Mouse (Mus musculus) CH12.LX (cell line): ENCODE data around the gene Sufu. TPM values are rescaled to one million over a fixed set of nuclear protein-coding genes. Genes with fewer than 3 reads are reported as not detected.

ENCODE experiments used
- DNase-seq: peaks from one replicate; pipeline ENCODE4 v3.0.0-alpha.2; 2013; ENCODE audit errors: extremely low read depth
- H3K27ac ChIP-seq: 2 replicates; pipeline ENCODE4 v1.5.1; 2012; ENCODE audit warnings: low read depth, mild to moderate bottlenecking, control low read depth, moderate library complexity; ENCODE audit not compliant: insufficient read depth
- H3K27me3 ChIP-seq: replicated peaks from 2 replicates; pipeline ENCODE3; 2012; ENCODE audit warnings: inconsistent platforms
- H3K36me3 ChIP-seq, 2 experiments: replicated peaks in 1 of 2; 2 replicates each; pipeline versions ENCODE3 to v1.6.1; 2012; ENCODE audit warnings: inconsistent platforms in 1 of 2, low read length in 1 of 2, mild to moderate bottlenecking in 1 of 2, mixed read lengths in 1 of 2, moderate library complexity in 1 of 2; ENCODE audit not compliant: control insufficient read depth in 1 of 2, insufficient read depth in 1 of 2
- H3K4me1 ChIP-seq, 2 experiments: 2 replicates each; pipeline ENCODE4 v1.6.1; 2012; ENCODE audit warnings: inconsistent platforms in 1 of 2, moderate library complexity in 1 of 2; ENCODE audit not compliant: insufficient read depth in 2 of 2, control insufficient read depth in 1 of 2
- H3K4me2 ChIP-seq: 2 replicates; pipeline ENCODE4 v1.6.1; 2012; ENCODE audit warnings: low read depth, mild to moderate bottlenecking, control low read depth; ENCODE audit not compliant: poor library complexity, insufficient read depth, severe bottlenecking
- H3K4me3 ChIP-seq, 3 experiments: fragments of 150-350 bp in 1 of 3; sonication (generic) in 1 of 3; replicated peaks in 1 of 3; 2 replicates each; pipeline versions ENCODE3 to v1.5.1; 2011 to 2012; ENCODE audit warnings: low read depth in 2 of 3, low read length in 2 of 3, mild to moderate bottlenecking in 2 of 3, moderate library complexity in 2 of 3, control low read depth in 1 of 3, improper control_type of control experiment in 1 of 3, inconsistent platforms in 1 of 3, mixed read lengths in 1 of 3; ENCODE audit not compliant: poor library complexity in 1 of 3
- H3K79me2 ChIP-seq: replicated peaks from 2 replicates; pipeline ENCODE4 v1.6.1; 2012; ENCODE audit warnings: mild to moderate bottlenecking, moderate library complexity; ENCODE audit not compliant: control insufficient read depth, poor library complexity, insufficient read depth, severe bottlenecking; ENCODE audit errors: extremely low read depth
- H3K9ac ChIP-seq: 2 replicates; pipeline ENCODE4 v1.6.1; 2012; ENCODE audit warnings: low read depth, mild to moderate bottlenecking, control low read depth, moderate library complexity; ENCODE audit not compliant: insufficient read depth
- H3K9me3 ChIP-seq: replicated peaks from 2 replicates; pipeline ENCODE3; 2012; ENCODE audit warnings: low read length, inconsistent platforms, mixed read lengths
- BHLHE40 ChIP-seq: IDR thresholded peaks from 2 replicates; pipeline ENCODE4 v1.6.1; 2011; ENCODE audit warnings: mild to moderate bottlenecking, low read depth, low read length, improper control_type of control experiment
- ELF1 ChIP-seq: IDR thresholded peaks from 2 replicates; pipeline ENCODE4 v1.6.1; 2014; ENCODE audit warnings: low read depth, mild to moderate bottlenecking, inconsistent platforms, low read length, improper control_type of control experiment
- GABPA ChIP-seq: IDR thresholded peaks from 2 replicates; pipeline ENCODE4 v1.6.1; 2012; ENCODE audit warnings: low read depth, low read length, improper control_type of control experiment, inconsistent platforms; ENCODE audit not compliant: insufficient replicate concordance
- HCFC1 ChIP-seq: IDR thresholded peaks from 2 replicates; pipeline ENCODE4 v1.6.1; 2012; ENCODE audit warnings: low read depth, mild to moderate bottlenecking, inconsistent platforms, low read length, improper control_type of control experiment
- IRF4 ChIP-seq: IDR thresholded peaks from 2 replicates; pipeline ENCODE4 v1.6.1; 2014; ENCODE audit warnings: low read depth, mild to moderate bottlenecking, inconsistent platforms, low read length, improper control_type of control experiment
- KAT2A ChIP-seq: IDR thresholded peaks from 2 replicates; pipeline ENCODE4 v1.6.1; 2012; ENCODE audit warnings: low read length, improper control_type of control experiment, inconsistent platforms; ENCODE audit not compliant: insufficient replicate concordance
- MAFK ChIP-seq: IDR thresholded peaks from 2 replicates; pipeline ENCODE4 v1.6.1; 2011; ENCODE audit warnings: low read length, improper control_type of control experiment; ENCODE audit not compliant: insufficient replicate concordance
- MAX ChIP-seq: IDR thresholded peaks from 2 replicates; pipeline ENCODE4 v1.6.1; 2011; ENCODE audit warnings: low read length, improper control_type of control experiment
- NELFE ChIP-seq: IDR thresholded peaks from 2 replicates; pipeline ENCODE4 v1.6.1; 2011; ENCODE audit warnings: low read depth, low read length, improper control_type of control experiment
- POLR2A ChIP-seq: IDR thresholded peaks from 2 replicates; pipeline ENCODE4 v1.6.1; 2011; ENCODE audit warnings: low read depth, mild to moderate bottlenecking, improper control_type of control experiment, low read length
- POLR2AphosphoS2 ChIP-seq: IDR thresholded peaks from 2 replicates; pipeline ENCODE4 v1.6.1; 2011; ENCODE audit warnings: low read depth, low read length, improper control_type of control experiment
- RAD21 ChIP-seq: IDR thresholded peaks from 2 replicates; pipeline ENCODE4 v1.6.1; 2011; ENCODE audit warnings: low read depth, mild to moderate bottlenecking, low read length, improper control_type of control experiment, moderate library complexity
- RCOR1 ChIP-seq: conservative IDR thresholded peaks from 2 replicates; pipeline ENCODE4 v1.6.1; 2012; ENCODE audit warnings: low read depth, mild to moderate bottlenecking, inconsistent platforms, low read length, improper control_type of control experiment
- SMC3 ChIP-seq: IDR thresholded peaks from 2 replicates; pipeline ENCODE4 v1.6.1; 2011; ENCODE audit warnings: low read depth, low read length, improper control_type of control experiment
- TBP ChIP-seq: conservative IDR thresholded peaks from 2 replicates; pipeline ENCODE4 v1.6.1; 2011; ENCODE audit warnings: low read depth, low read length, improper control_type of control experiment
- UBTF ChIP-seq: IDR thresholded peaks from 2 replicates; pipeline ENCODE4 v1.6.1; 2012; ENCODE audit warnings: low read depth, mild to moderate bottlenecking, inconsistent platforms, low read length, improper control_type of control experiment, moderate library complexity
- USF2 ChIP-seq: conservative IDR thresholded peaks from 2 replicates; pipeline ENCODE4 v1.6.1; 2011; ENCODE audit warnings: low read depth, low read length, improper control_type of control experiment
- ZC3H11A ChIP-seq: IDR thresholded peaks from 2 replicates; pipeline ENCODE4 v1.6.1; 2012; ENCODE audit warnings: low read depth, mild to moderate bottlenecking, inconsistent platforms, low read length, improper control_type of control experiment
- dilution Hi-C: fragments of 300-500 bp; cut with MboI; formaldehyde crosslinking; loops from 2 replicates; pipeline ENCODE4 v1.14.3; 2020; ENCODE audit warnings: low sequenced_read_pairs; ENCODE audit not compliant: extremely low pct_unique_long_range_greater_than_20kb, extremely low pct_ligation_motif_present
- in situ Hi-C: fragments of 300-500 bp; cut with MboI; formaldehyde crosslinking; loops from 3 replicates; pipeline ENCODE4 v1.14.3; 2019; ENCODE audit warnings: low sequenced_read_pairs, low pct_ligation_motif_present, low pct_unique_long_range_greater_than_20kb, mixed read lengths
- polyA plus RNA-seq: library from polyadenylated mRNA; unstranded; fragments of >175 nt; gene quantifications from 2 replicates; pipeline ENCODE4 v1.2.1, GENCODE M21; 2012; ENCODE audit warnings: low read depth; ENCODE audit not compliant: insufficient read length
- total RNA-seq, 2 experiments: library from RNA; depleted of rRNA; stranded (reverse); fragments of 300-350 nt in 1 of 2; fragments of >200 nt in 1 of 2; gene quantifications; 2 replicates each; pipeline ENCODE4 v1.2.3; 2012 to 2014

Gene Sufu
- total and polyA plus RNA-seq, 3 experiments = 3.6 to 22.6 (median 9.8) TPM

- DNase-seq = no peak
- Histone ChIP-seq H3K27me3 (no peaks in the 10 kb centered on the region), H3K27ac (no peak overlapping the region)
- TF ChIP-seq ZC3H11A (no peak), RAD21 (no peak), MAFK (no peak), KAT2A (no peak), RCOR1 (no peak), ELF1 (no peak)
- TF ChIP-seq, all 38 proteins: peak for 0
- Histone ChIP-seq H3K79me2 (peaks cover 83% of the 10 kb centered on the region), H3K9ac (no peak overlapping the region), H3K36me3 (peaks cover 27 to 77% of the 10 kb centered on the region in 2 experiments), H3K4me1 (peaks cover 24 to 74% of the 10 kb centered on the region in 2 experiments), H3K9me3 (no peaks in the 10 kb centered on the region), H3K4me2 (no peak overlapping the region), H3K4me3 (no peak overlapping the region)
- in situ Hi-C loops (no loop called here), dilution Hi-C loops (no loop called here)
These were observed 111.1 kb downstream of the Sufu start for GRCm38 (mm10) chr19:46507806-46508205.

GRCm38 (mm10) chr19:46508738-46509137, 112.0 kb downstream of the Sufu start:
- H3K4me3 ChIP-seq = no peak overlapping the region
- peaks cover 77% of the 10 kb centered on the region for H3K79me2 ChIP-seq
- H3K4me2 ChIP-seq = no peak overlapping the region
- DNase-seq = no peak
- no peaks in the 10 kb centered on the region for H3K9me3 ChIP-seq
- in situ Hi-C loops = no loop called here
- H3K27me3 ChIP-seq = no peaks in the 10 kb centered on the region
- no peak for TF ChIP-seq RCOR1
- TF ChIP-seq SMC3 = no peak
- TF ChIP-seq POLR2AphosphoS2 = no peak
- peaks cover 24 to 74% of the 10 kb centered on the region in 2 experiments for H3K4me1 ChIP-seq
- dilution Hi-C loops = no loop called here
- H3K9ac ChIP-seq = no peak overlapping the region
- H3K36me3 ChIP-seq = peaks cover 34 to 84% of the 10 kb centered on the region in 2 experiments
- H3K27ac ChIP-seq = no peak overlapping the region

- TF ChIP-seq BHLHE40 (no peak), POLR2A (no peak), ELF1 (no peak), ZC3H11A (no peak), NELFE (no peak), POLR2AphosphoS2 (no peak), USF2 (no peak), IRF4 (no peak), MAFK (no peak), SMC3 (no peak), UBTF (no peak), GABPA (no peak), MAX (no peak), HCFC1 (no peak), TBP (no peak)
- Histone ChIP-seq H3K4me3 (no peak overlapping the region), H3K4me1 (peaks cover 24 to 74% of the 10 kb centered on the region in 2 experiments), H3K4me2 (no peak overlapping the region), H3K27ac (no peak overlapping the region), H3K9me3 (no peaks in the 10 kb centered on the region), H3K27me3 (no peaks in the 10 kb centered on the region), H3K36me3 (peaks cover 38 to 89% of the 10 kb centered on the region in 2 experiments), H3K9ac (no peak overlapping the region), H3K79me2 (peaks cover 73% of the 10 kb centered on the region)
- DNase-seq = no peak
- dilution Hi-C loops (no loop called here), in situ Hi-C loops (no loop called here)
These were observed 112.5 kb downstream of the Sufu start for GRCm38 (mm10) chr19:46509202-46509601.
